Mouse (Mus musculus) lung, adult 2 months (tissue): ENCODE results near the gene Aurkaip1. TPM values are rescaled to one million over a fixed set of nuclear protein-coding genes. Genes with fewer than 3 reads are reported as not detected.
A peak's percentile ranks its signal among the peaks of the same experiment; 100 is the strongest.

Experiments
- DNase-seq: peaks from one replicate; pipeline ENCODE4 v3.0.0; 2022
- H3K4me1 ChIP-seq: fragments of 200-500 bp; 2 replicates; pipeline ENCODE4 v1.6.1; 2011; ENCODE audit warnings: low read length; ENCODE audit not compliant: control insufficient read depth, insufficient read depth
- H3K4me3 ChIP-seq: fragments of 200-500 bp; replicated peaks from 2 replicates; pipeline ENCODE3; 2011; ENCODE audit warnings: low read depth, mild to moderate bottlenecking, control low read depth, low read length; ENCODE audit errors: extremely low read depth
- CTCF ChIP-seq: fragments of 200-500 bp; IDR thresholded peaks from 2 replicates; pipeline ENCODE4 v1.5.1; 2011; ENCODE audit warnings: mild to moderate bottlenecking, low read length, control low read depth; ENCODE audit not compliant: insufficient read depth
- POLR2A ChIP-seq: fragments of 200-500 bp; IDR thresholded peaks from 2 replicates; pipeline ENCODE4 v1.6.1; 2011; ENCODE audit warnings: low read depth, mild to moderate bottlenecking, control low read depth, low read length, borderline replicate concordance; ENCODE audit errors: extremely low read depth
- WGBS: fragments of 180-500 bp; shearing (Covaris S2); methylation state at CpG from one replicate; pipeline ENCODE4 v1.1.7; 2018; 5-methylcytosine and 5-hydroxymethylcytosine counted together
- polyA plus RNA-seq: library from polyadenylated mRNA; depleted of rRNA; stranded (reverse); fragments of >200 nt; gene quantifications from 2 replicates; pipeline ENCODE4 v1.2.3, GENCODE M21; 2012

Gene Aurkaip1
- polyA plus RNA-seq, 1 experiment = 120 TPM

- Histone ChIP-seq H3K4me3 (no peak overlapping the region), H3K4me1 (no peaks in the 10 kb centered on the region)
- WGBS = 78% methylated on average over 24 of the region's 24 CpGs
- no peak for TF ChIP-seq CTCF
- no peak for DNase-seq
Observed at GRCm38 (mm10) chr4:155791240-155791933, 39.7 kb upstream of the Aurkaip1 start.

DNA sequence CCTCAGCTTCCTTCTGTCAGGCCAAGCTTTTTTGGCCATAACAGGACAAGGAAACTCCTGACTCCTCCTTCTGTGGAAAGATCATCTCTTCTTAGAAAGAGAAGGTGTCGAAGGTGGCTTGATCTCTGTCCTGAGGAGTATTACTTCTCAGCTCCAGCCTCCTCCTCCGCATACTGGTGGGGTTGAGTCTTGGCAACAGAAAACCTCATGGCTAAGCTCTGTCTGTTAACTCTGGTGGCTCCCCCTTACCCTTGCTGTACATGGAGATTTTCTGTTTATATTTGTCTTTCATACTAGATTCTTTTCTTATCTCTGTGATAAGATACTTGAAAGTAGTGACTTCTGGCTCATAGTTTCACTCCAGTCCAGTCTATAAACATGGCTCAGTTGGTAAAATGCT lies 37.3 kb upstream of the Aurkaip1 start:
- TF ChIP-seq POLR2A = no peak
- TF ChIP-seq CTCF = no peak

DNA sequence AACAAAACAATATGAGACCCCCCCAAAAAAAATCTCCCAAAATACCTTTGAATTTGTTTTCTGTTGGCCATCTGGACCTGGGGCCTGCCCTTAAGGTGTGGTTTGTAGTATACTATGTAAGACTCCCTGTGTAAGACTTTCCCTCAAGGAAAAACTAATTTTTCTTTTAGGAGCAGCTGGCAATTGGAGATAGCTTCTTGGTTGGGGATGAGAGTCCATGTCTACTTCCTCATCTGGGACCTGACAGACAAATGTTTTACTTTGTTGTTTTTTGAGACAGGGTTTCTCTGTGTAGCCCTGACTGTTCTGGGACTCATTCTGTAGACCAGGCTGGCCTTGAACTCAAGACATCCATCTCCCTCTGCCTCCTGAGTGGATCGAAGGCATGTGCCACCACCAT lies 29.0 kb upstream of the Aurkaip1 start:
- Histone ChIP-seq H3K4me3 (no peak overlapping the region), H3K4me1 (peaks cover 7% of the 10 kb centered on the region)
- TF ChIP-seq CTCF (no peak), POLR2A (no peak)
- WGBS = 100% methylated on average over 1 of the region's 1 CpGs
- no peak for DNase-seq

More for the DNA sequence above, 37.3 kb upstream of the Aurkaip1 start:
- no peak for DNase-seq
- 46% methylated on average over 2 of the region's 2 CpGs for WGBS
- H3K4me3 ChIP-seq = no peak overlapping the region
- H3K4me1 ChIP-seq = no peaks in the 10 kb centered on the region

DNA sequence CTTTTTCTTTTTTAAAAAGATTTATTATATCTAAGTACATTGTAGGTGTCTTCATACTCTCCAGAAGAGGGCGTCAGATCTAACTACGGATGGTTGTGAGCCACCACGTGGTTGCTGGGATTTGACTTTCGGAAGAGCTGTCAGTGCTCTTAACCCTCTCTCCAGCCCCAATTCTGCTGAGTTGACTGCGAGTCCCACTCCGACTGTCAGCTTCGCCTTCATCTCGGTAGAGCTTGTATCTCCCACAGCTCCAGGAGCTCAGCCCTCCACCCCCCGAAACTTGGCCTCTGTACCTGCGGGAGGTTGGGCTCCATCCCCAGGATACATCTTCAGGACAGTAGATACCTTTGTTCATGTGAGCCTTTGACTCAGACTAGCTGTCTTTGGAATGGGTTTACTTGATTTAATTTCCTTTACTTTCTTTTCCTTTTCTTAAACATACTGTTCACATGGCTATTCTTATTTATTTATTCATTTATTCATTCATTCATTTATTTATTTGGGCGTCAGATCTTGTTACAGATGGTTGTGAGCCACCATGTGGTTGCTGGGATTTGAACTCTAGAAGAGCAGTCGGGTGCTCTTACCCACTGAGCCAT lies 28.2 kb upstream of the Aurkaip1 start, which contains the start of gene Mrpl20:
Gene Mrpl20, plus strand, starts transcription at position 138 of the 599 bp plus-strand sequence.
- WGBS = 8% methylated on average over 12 of the region's 12 CpGs
- Histone ChIP-seq H3K4me3 (peak within 1 kb of the TSS; percentile 80), H3K4me1 (peaks cover 7% of the 10 kb centered on the region)
- no peak for DNase-seq
- TF ChIP-seq POLR2A = no peak
- TF ChIP-seq CTCF = 0 out of 2 replicates have a peak, but pooled peaks have one; percentile 9

- Histone ChIP-seq H3K4me1 (peaks cover 7% of the 10 kb centered on the region), H3K4me3 (peak overlapping the region; percentile 80)
- under 1% methylated on average over 58 of the region's 58 CpGs for WGBS
- TF ChIP-seq POLR2A = peak; percentile 90
- TF ChIP-seq CTCF = no peak
- DNase-seq = peak; percentile 96
Observed at GRCm38 (mm10) chr4:155803340-155804041, 27.6 kb upstream of the Aurkaip1 start.

DNA sequence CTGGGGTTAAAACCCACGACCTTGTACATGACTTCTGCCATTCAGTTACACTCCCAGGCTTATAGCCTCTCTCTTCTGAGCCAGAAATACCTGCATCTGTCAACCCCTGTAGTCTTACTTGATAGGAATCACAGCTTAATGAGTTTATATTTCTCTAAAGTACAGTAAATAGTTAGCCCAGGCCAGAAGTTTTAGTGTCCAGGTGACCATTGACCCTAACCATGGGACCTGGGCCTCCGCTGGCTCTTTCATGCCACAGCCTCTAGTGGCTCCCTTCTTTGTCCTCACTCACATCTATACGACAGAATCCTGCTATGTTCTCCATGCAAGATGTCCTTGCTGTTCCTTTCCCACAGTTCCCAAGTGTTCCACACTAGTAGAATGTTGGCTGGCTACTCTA lies 23.2 kb upstream of the Aurkaip1 start:
- TF ChIP-seq CTCF = no peak
- no peak for TF ChIP-seq POLR2A
- WGBS = 93% methylated on average over 3 of the region's 3 CpGs

DNA sequence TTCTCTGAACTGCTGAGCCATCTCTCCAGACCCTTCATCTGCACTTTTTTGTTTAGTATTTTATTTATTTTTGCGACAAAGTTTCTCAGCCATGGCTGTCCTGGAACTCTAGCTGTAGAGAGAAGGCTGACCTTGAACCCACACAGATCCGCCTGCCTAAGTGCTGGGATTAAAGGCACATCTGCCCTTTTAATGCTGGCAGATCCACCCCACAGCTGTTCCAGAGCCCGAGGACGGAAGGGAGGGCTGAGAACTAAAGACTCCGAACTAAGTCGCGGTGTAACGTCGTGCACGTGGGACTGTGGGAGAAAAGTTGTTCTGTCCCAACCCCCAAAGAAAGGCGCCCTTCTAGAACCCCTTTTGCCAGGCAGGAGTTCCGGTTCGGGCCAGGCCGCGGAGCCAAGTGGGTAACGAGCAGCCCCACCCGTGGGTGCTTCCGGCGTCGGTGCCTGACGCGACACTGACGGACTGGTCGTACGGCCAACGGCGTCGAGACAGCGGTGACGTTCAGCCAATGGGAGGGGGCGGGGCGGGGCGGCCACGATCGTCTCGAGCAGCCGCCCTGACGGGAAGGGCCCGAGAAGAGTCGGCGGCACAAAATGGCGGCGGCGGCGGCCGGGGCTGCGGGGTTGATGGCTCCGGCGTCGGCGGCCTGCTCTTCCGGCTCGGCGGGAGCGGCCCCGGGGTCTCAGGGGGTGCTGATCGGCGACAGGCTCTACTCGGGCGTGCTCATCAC lies 19.0 kb upstream of the Aurkaip1 start, which contains the start of gene Ccnl2:
Gene Ccnl2, plus strand, starts transcription at position 561 of the 736 bp plus-strand sequence.
- under 1% methylated on average over 59 of the region's 60 CpGs for WGBS
- TF ChIP-seq CTCF (no peak), POLR2A (peak; percentile 53; the same call in 1 of the 2 replicates)
- H3K4me1 ChIP-seq = peaks cover 8% of the 10 kb centered on the region
- peak within 1 kb of the TSS; percentile 91 for H3K4me3 ChIP-seq
- peak; percentile 89 for DNase-seq

More for the DNA sequence above, 23.2 kb upstream of the Aurkaip1 start:
- Histone ChIP-seq H3K4me1 (peaks cover 5% of the 10 kb centered on the region), H3K4me3 (no peak overlapping the region)
- DNase-seq = no peak

DNA sequence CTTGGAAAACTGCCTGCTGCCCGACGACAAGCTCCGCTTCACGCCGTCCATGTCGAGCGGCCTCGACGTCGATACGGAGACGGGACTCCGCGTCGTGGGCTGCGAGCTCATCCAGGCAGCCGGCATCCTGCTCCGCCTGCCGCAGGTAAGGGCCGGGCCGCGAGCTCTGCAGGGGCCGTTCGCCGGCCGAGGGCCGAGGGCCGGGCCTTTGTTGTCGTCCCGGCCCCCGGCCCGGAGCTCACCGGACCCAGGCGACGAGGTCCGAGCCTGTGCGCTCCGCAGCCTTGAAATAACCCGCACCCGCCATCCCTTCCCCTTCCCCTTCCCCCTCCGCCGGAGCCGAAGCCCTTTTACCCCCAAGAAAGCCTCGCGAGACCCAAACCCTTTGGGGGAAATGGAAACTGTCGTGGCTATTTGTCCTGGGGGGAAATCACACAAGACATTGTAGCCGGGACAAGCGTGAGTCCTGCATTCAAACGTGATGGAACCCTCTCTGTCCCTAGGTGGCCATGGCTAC lies 18.3 kb upstream of the Aurkaip1 start:
- no peak for TF ChIP-seq CTCF
- TF ChIP-seq POLR2A = no peak
- peak; percentile 28 for DNase-seq
- Histone ChIP-seq H3K4me3 (peak overlapping the region; percentile 87), H3K4me1 (peaks cover 8% of the 10 kb centered on the region)
- WGBS = under 1% methylated on average over 49 of the region's 49 CpGs

DNA sequence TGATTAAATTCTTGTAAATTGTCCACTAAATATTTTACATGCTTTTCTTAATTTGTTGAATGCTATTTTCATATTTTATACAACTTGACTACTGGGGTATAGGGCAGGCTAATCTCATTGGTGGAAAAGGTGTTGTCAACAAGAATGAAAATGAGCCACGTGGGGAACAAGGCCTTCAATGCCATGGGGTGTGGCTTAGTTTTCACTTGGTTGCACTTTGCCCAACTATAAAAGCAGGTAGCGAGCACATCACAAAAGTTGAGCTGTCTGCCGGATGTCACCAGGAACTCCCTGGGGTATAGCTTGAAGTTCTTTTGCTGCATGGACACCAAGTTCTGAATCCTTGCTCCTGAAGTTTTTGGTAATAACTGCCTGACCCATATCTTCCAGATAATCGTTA lies 13.5 kb upstream of the Aurkaip1 start:
- WGBS = 81% methylated on average over 4 of the region's 4 CpGs
- peaks cover 8% of the 10 kb centered on the region for H3K4me1 ChIP-seq
- H3K4me3 ChIP-seq = no peak overlapping the region
- DNase-seq = no peak
- TF ChIP-seq CTCF = no peak
